Mouse (Mus musculus): ENCODE results near the gene Ifit3.
"Not testable (repeated sequence)": the region's sequence is repeated elsewhere in the genome, so short reads cannot be mapped to it uniquely, and the experiment has no call there.

The Ifit3 gene

GRCm38 (mm10) chr19:34583126-34583766, at the start of gene Ifit3:
Gene Ifit3 (plus strand): TSS chr19:34583531.
- DNase-seq (ENCODE audit: extremely low read depth, low read depth, low spot score): not testable (repeated sequence)

- DNase-seq (ENCODE audit: extremely low read depth, low read depth, low spot score): no peak
These were observed 43.9 kb upstream of the Ifit3 start for GRCm38 (mm10) chr19:34539422-34539821.

- no peak for DNase-seq (ENCODE audit: extremely low read depth, low read depth, low spot score)
These were observed 37.1 kb upstream of the Ifit3 start for GRCm38 (mm10) chr19:34546211-34546610.

- no peak for DNase-seq (ENCODE audit: extremely low read depth, low read depth, low spot score)
These were observed 35.4 kb upstream of the Ifit3 start for GRCm38 (mm10) chr19:34547976-34548375.

- DNase-seq (ENCODE audit: extremely low read depth, low read depth, low spot score): no peak
These were observed 33.2 kb upstream of the Ifit3 start for GRCm38 (mm10) chr19:34550205-34550533.

GRCm38 (mm10) chr19:34550534-34551223, 32.7 kb upstream of the Ifit3 start, which contains the start of gene Ifit2:
Gene Ifit2 (plus strand): TSS chr19:34550694.
- DNase-seq (ENCODE audit: extremely low read depth, low read depth, low spot score): no peak

- no peak for DNase-seq (ENCODE audit: extremely low read depth, low read depth, low spot score)
These were observed 31.4 kb upstream of the Ifit3 start for GRCm38 (mm10) chr19:34551981-34552380.

- no peak for DNase-seq (ENCODE audit: extremely low read depth, low read depth, low spot score)
These were observed 30.3 kb upstream of the Ifit3 start for GRCm38 (mm10) chr19:34553021-34553420.

- no peak for DNase-seq (ENCODE audit: extremely low read depth, low read depth, low spot score)
These were observed 29.8 kb upstream of the Ifit3 start for GRCm38 (mm10) chr19:34553522-34553921.

GRCm38 (mm10) chr19:34554061-34554460, 29.3 kb upstream of the Ifit3 start:
- no peak for DNase-seq (ENCODE audit: extremely low read depth, low read depth, low spot score)

GRCm38 (mm10) chr19:34556621-34557020, 26.7 kb upstream of the Ifit3 start:
- no peak for DNase-seq (ENCODE audit: extremely low read depth, low read depth, low spot score)

GRCm38 (mm10) chr19:34562556-34562955, 20.8 kb upstream of the Ifit3 start:
- DNase-seq (ENCODE audit: extremely low read depth, low read depth, low spot score): no peak

GRCm38 (mm10) chr19:34566178-34566784, 17.1 kb upstream of the Ifit3 start:
- no peak for DNase-seq (ENCODE audit: extremely low read depth, low read depth, low spot score)

GRCm38 (mm10) chr19:34568988-34569895, 14.1 kb upstream of the Ifit3 start:
- no peak for DNase-seq (ENCODE audit: extremely low read depth, low read depth, low spot score)

GRCm38 (mm10) chr19:34569896-34570476, 13.3 kb upstream of the Ifit3 start:
- DNase-seq (ENCODE audit: extremely low read depth, low read depth, low spot score): no peak

- no peak for DNase-seq (ENCODE audit: extremely low read depth, low read depth, low spot score)
These were observed 12.3 kb upstream of the Ifit3 start for GRCm38 (mm10) chr19:34571080-34571479.

GRCm38 (mm10) chr19:34573650-34574049, 9.7 kb upstream of the Ifit3 start:
- no peak for DNase-seq (ENCODE audit: extremely low read depth, low read depth, low spot score)

- no peak for DNase-seq (ENCODE audit: extremely low read depth, low read depth, low spot score)
These were observed 6.2 kb upstream of the Ifit3 start for GRCm38 (mm10) chr19:34577121-34577520.

GRCm38 (mm10) chr19:34582696-34583095, 635 bp upstream of the Ifit3 start:
- not testable (repeated sequence) for DNase-seq (ENCODE audit: extremely low read depth, low read depth, low spot score)

GRCm38 (mm10) chr19:34585740-34586458, 2.6 kb downstream of the Ifit3 start:
- not testable (repeated sequence) for DNase-seq (ENCODE audit: extremely low read depth, low read depth, low spot score)
